Mouse (Mus musculus): ENCODE data around the gene Prr7. TPM values are rescaled to one million over a fixed set of nuclear protein-coding genes. Genes with fewer than 3 reads are reported as not detected.
A peak's percentile ranks its signal among the peaks of the same experiment; 100 is the strongest.

The Prr7 gene
- polyA plus RNA-seq, 1 experiment from 2014 or later, result 0.85 TPM

DNA sequence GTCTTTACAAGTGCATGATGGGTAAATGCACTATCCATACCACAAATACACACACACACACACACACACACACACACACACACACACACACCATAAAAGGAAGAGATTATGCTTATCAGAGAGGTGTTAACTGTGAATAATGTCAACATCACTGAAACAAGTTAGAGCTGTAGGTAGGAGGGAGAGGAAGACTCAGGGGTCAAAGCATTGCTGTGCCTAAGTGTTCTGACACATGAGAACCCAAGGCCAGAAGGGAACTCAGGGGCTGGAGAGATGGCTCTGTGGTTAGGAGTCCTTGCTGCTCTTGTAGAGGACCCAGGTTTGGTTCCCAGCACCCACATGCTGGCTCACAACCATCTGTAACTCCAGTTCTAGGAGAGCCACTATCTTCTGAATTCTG lies 15.9 kb downstream of the Prr7 start:
- Histone ChIP-seq H3K4me2 (no peak overlapping the region), H3K4me1 (peaks cover 27% of the 10 kb centered on the region), H3K27ac (no peak overlapping the region), H3K27me3 (replicated peaks) (no peaks in the 10 kb centered on the region), H3K4me3 (replicated peaks) (no peak overlapping the region), H3K36me3 (peaks cover 47% of the 10 kb centered on the region), H3K9ac (no peak overlapping the region), H3K9me3 (no peaks in the 10 kb centered on the region)
- no peak for ATAC-seq (ENCODE audit: insufficient read depth, low FRiP score, low read depth)

- H3K9ac ChIP-seq, result no peak overlapping the region
- H3K36me3 ChIP-seq, result peaks cover 24% of the 10 kb centered on the region
- no peak for ATAC-seq (ENCODE audit: insufficient read depth, low FRiP score, low read depth)
- no peak overlapping the region for H3K4me3 ChIP-seq (replicated peaks)
- peaks cover 51% of the 10 kb centered on the region for H3K4me1 ChIP-seq
- WGBS, result 59% methylated on average over 7 of the region's 7 CpGs
- no peaks in the 10 kb centered on the region for H3K27me3 ChIP-seq (replicated peaks)
- no peak overlapping the region; the same call in 1 of the 2 replicates for H3K4me2 ChIP-seq
- peak overlapping the region; percentile 57; the same call in 1 of the 2 replicates for H3K27ac ChIP-seq
- no peaks in the 10 kb centered on the region for H3K9me3 ChIP-seq
Observed at GRCm38 (mm10) chr13:55482542-55482941, 18.5 kb downstream of the Prr7 start.

DNA sequence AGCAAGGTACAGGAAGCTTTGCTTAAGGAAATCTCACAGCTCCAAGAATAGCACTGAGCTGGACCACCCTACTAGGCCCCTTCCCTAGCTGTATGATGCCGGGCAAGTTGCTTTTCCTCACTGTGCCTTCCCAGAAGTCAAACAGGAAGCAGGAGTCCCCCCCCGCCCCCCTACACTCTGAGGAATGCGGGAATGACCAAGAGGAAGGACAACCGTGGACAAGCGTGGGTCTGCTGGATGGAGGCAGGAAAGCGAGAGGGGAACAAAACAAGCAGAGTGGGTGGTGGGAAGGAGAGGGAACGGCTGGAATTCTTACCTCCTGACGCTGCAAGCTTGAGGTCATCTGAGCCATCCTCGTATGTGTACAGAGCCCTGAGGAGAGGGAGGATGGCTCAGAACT lies 19.0 kb downstream of the Prr7 start:
- Histone ChIP-seq H3K27me3 (replicated peaks) (no peaks in the 10 kb centered on the region), H3K36me3 (peaks cover 21% of the 10 kb centered on the region), H3K9me3 (no peaks in the 10 kb centered on the region), H3K4me3 (replicated peaks) (no peak overlapping the region), H3K4me1 (peaks cover 51% of the 10 kb centered on the region), H3K9ac (no peak overlapping the region), H3K4me2 (no peak overlapping the region; the same call in 1 of the 2 replicates), H3K27ac (peak overlapping the region; percentile 57; the same call in 1 of the 2 replicates)
- no peak for ATAC-seq (ENCODE audit: insufficient read depth, low FRiP score, low read depth)
- WGBS, result 32% methylated on average over 9 of the region's 9 CpGs

GRCm38 (mm10) chr13:55483593-55483992 lies 19.5 kb downstream of the Prr7 start:
- Histone ChIP-seq H3K27me3 (replicated peaks) (no peaks in the 10 kb centered on the region), H3K27ac (peak overlapping the region; percentile 57; the same call in 1 of the 2 replicates), H3K9me3 (no peaks in the 10 kb centered on the region), H3K4me1 (peaks cover 51% of the 10 kb centered on the region), H3K4me3 (replicated peaks) (no peak overlapping the region), H3K36me3 (peaks cover 21% of the 10 kb centered on the region), H3K9ac (no peak overlapping the region), H3K4me2 (no peak overlapping the region; the same call in 1 of the 2 replicates)
- 57% methylated on average over 15 of the region's 15 CpGs for WGBS
- ATAC-seq (ENCODE audit: insufficient read depth, low FRiP score, low read depth), result no peak

- H3K36me3 ChIP-seq, result peaks cover 21% of the 10 kb centered on the region
- H3K9ac ChIP-seq, result no peak overlapping the region
- peak overlapping the region; percentile 86; the same call in 1 of the 2 replicates for H3K4me2 ChIP-seq
- H3K27me3 ChIP-seq (replicated peaks), result no peaks in the 10 kb centered on the region
- 41% methylated on average over 7 of the region's 7 CpGs for WGBS
- no peaks in the 10 kb centered on the region for H3K9me3 ChIP-seq
- peaks cover 51% of the 10 kb centered on the region for H3K4me1 ChIP-seq
- no peak overlapping the region for H3K27ac ChIP-seq
- H3K4me3 ChIP-seq (replicated peaks), result no peak overlapping the region
- ATAC-seq (ENCODE audit: insufficient read depth, low FRiP score, low read depth), result no peak
Observed at GRCm38 (mm10) chr13:55484520-55485088, 20.5 kb downstream of the Prr7 start.

DNA sequence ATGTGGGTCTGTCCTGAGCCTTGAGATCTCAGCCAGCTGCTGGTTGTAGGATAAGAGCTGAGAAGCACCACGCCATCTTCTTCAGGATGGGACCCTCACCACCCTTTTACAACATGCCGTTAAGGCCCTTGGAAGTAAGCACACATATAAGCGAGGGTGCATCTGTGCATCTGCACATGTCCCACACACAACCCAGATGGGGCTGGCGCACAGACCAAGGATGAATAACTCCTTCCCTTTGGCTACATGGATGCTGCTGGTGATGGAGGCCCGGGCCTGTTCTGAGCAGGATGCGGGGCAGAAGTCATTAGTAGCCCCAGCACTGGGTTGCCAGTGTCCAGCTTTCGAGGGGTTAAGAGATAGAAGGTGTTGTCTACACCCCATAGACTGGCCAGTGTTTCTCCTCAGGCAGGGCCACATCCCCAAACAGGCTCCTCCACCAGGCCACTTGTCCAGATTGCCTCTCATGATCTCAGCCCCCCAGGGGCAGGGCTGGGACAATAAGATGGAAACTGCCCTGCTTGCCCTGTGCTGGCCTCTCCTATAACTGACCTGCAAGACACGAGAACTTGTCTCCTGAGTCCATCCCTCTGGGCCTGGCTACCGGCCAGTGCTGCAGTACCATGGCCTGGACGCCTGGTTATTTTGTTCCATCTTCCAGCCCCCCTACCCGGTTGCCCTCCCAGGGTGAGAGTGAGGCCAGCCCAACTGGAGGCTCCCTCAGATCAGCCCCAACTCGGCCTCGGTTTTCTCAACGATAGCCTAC lies 22.1 kb downstream of the Prr7 start:
- Histone ChIP-seq H3K9ac (peak overlapping the region; percentile 73; the same call in 1 of the 2 replicates), H3K4me1 (peaks cover 51% of the 10 kb centered on the region), H3K9me3 (no peaks in the 10 kb centered on the region), H3K4me2 (peak overlapping the region; percentile 86), H3K27ac (peak overlapping the region; percentile 87; the same call in 1 of the 2 replicates), H3K4me3 (replicated peaks) (peak overlapping the region; percentile 71), H3K36me3 (peaks cover 10% of the 10 kb centered on the region; the same call in 1 of the 2 replicates), H3K27me3 (replicated peaks) (no peaks in the 10 kb centered on the region)
- 43% methylated on average over 14 of the region's 14 CpGs for WGBS
- no peak for ATAC-seq (ENCODE audit: insufficient read depth, low FRiP score, low read depth)

- peak overlapping the region; percentile 87 for H3K27ac ChIP-seq
- H3K9ac ChIP-seq, result peak overlapping the region; percentile 73
- ATAC-seq (ENCODE audit: insufficient read depth, low FRiP score, low read depth), result peak; percentile 65
- peaks cover 5% of the 10 kb centered on the region; the same call in 1 of the 2 replicates for H3K36me3 ChIP-seq
- WGBS, result under 1% methylated on average over 28 of the region's 29 CpGs
- no peaks in the 10 kb centered on the region for H3K9me3 ChIP-seq
- H3K27me3 ChIP-seq (replicated peaks), result no peaks in the 10 kb centered on the region
- peak overlapping the region; percentile 71 for H3K4me3 ChIP-seq (replicated peaks)
- H3K4me2 ChIP-seq, result peak overlapping the region; percentile 86
- peaks cover 51% of the 10 kb centered on the region for H3K4me1 ChIP-seq
Observed at GRCm38 (mm10) chr13:55486916-55487577, 23.0 kb downstream of the Prr7 start.

GRCm38 (mm10) chr13:55487578-55488498 lies 23.8 kb downstream of the Prr7 start, which contains the start of gene Dbn1:
Dbn1 (minus strand) TSS chr13:55488111.
- peak within 1 kb of the TSS; percentile 86 for H3K4me2 ChIP-seq
- ATAC-seq (ENCODE audit: insufficient read depth, low FRiP score, low read depth), result peak; percentile 74
- H3K36me3 ChIP-seq, result no peaks in the 10 kb centered on the region
- peaks cover 44% of the 10 kb centered on the region for H3K4me1 ChIP-seq
- H3K27ac ChIP-seq, result peak within 1 kb of the TSS; percentile 87
- no peaks in the 10 kb centered on the region for H3K9me3 ChIP-seq
- H3K27me3 ChIP-seq (replicated peaks), result no peaks in the 10 kb centered on the region
- H3K4me3 ChIP-seq (replicated peaks), result peak within 1 kb of the TSS; percentile 71
- 2% methylated on average over 55 of the region's 83 CpGs for WGBS
- H3K9ac ChIP-seq, result peak within 1 kb of the TSS; percentile 73

DNA sequence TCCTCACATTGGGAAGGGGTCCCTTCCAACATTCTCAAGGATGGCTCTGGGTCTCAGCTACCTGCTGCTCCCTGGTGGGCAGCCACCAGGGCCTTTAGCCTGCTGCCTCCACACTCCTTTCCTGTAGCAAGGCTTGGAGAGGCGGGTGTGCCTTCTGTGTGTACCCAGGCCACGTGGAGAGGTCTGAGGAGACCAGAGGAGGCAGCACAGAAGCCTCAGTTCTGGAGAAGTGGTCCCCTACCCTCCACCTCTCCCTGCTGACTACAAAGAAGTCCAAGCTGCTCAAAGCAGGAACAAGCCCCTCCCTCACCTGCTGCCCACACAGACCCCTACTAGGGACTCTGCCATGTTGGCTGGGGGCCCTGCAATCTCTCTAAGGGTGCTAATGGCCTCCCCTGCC lies 30.2 kb downstream of the Prr7 start:
- no peak overlapping the region for H3K9ac ChIP-seq
- no peak overlapping the region for H3K27ac ChIP-seq
- ATAC-seq (ENCODE audit: insufficient read depth, low FRiP score, low read depth), result no peak
- no peak overlapping the region for H3K4me3 ChIP-seq (replicated peaks)
- H3K4me2 ChIP-seq, result no peak overlapping the region
- no peaks in the 10 kb centered on the region for H3K9me3 ChIP-seq
- H3K4me1 ChIP-seq, result peaks cover 5% of the 10 kb centered on the region; the same call in 1 of the 2 replicates
- H3K36me3 ChIP-seq, result peaks cover 14% of the 10 kb centered on the region; the same call in 1 of the 2 replicates
- no peaks in the 10 kb centered on the region for H3K27me3 ChIP-seq (replicated peaks)
- WGBS, result 9% methylated on average over 2 of the region's 2 CpGs

GRCm38 (mm10) chr13:55494883-55495621 lies 31.0 kb downstream of the Prr7 start:
- peak; percentile 67 for ATAC-seq (ENCODE audit: insufficient read depth, low FRiP score, low read depth)
- no peak overlapping the region for H3K9ac ChIP-seq
- peaks cover 5% of the 10 kb centered on the region; the same call in 1 of the 2 replicates for H3K4me1 ChIP-seq
- no peaks in the 10 kb centered on the region for H3K9me3 ChIP-seq
- 17% methylated on average over 17 of the region's 18 CpGs for WGBS
- H3K27me3 ChIP-seq (replicated peaks), result no peaks in the 10 kb centered on the region
- peaks cover 14% of the 10 kb centered on the region; the same call in 1 of the 2 replicates for H3K36me3 ChIP-seq
- no peak overlapping the region for H3K4me3 ChIP-seq (replicated peaks)
- H3K4me2 ChIP-seq, result no peak overlapping the region
- H3K27ac ChIP-seq, result no peak overlapping the region; the same call in 1 of the 2 replicates

Data from stomach, embryonic 15.5 days (tissue).